Mouse (Mus musculus): ENCODE results near the gene Fat2. TPM values are rescaled to one million over a fixed set of nuclear protein-coding genes. Genes with fewer than 3 reads are reported as not detected.

The Fat2 gene
- polyA plus RNA-seq, 1 experiment from 2014 or later, result 0.05 TPM

DNA sequence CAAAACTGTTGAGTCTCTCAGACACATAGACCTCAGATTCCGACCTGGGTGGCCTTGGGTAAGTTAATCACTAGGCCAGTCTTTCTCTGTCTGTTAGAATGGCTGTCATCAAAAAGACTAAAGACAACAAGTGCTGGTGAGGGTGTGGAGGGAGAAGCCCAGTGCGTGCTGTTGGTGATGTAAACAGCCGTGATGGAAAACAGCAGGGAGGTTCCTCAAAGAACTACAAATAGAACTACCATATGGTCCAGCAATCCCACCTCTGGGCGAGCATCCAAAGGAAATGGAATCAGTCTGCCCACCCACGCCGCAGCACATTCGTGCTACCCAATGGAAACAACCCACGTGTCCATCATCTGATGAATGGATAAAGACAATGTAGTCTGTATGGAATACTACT, 12.5 kb downstream of the Fat2 start:
- Histone ChIP-seq H3K36me3 (ENCODE audit: insufficient read depth, low read length) (no peaks in the 10 kb centered on the region), H3K27me3 (ENCODE audit: insufficient read depth, low read length) (no peaks in the 10 kb centered on the region), H3K9me3 (replicated peaks; ENCODE audit: low read length) (no peaks in the 10 kb centered on the region), H3K4me3 (replicated peaks; ENCODE audit: low read depth, low read length) (no peak overlapping the region), H3K9ac (ENCODE audit: low read depth, low read length) (no peak overlapping the region), H3K4me2 (ENCODE audit: low read length) (no peak overlapping the region), H3K27ac (no peak overlapping the region), H3K4me1 (replicated peaks; ENCODE audit: insufficient read depth, low read length) (no peaks in the 10 kb centered on the region)
- TF ChIP-seq CTCF (IDR thresholded peaks at IDR 0.05; ENCODE audit: low read depth), result no peak
- ATAC-seq (replicated peaks; ENCODE audit: low FRiP score, low read depth) (no peak), DNase-seq (ENCODE audit: low spot score) (no peak)
- 57% methylated on average over 8 of the region's 8 CpGs for WGBS

DNA sequence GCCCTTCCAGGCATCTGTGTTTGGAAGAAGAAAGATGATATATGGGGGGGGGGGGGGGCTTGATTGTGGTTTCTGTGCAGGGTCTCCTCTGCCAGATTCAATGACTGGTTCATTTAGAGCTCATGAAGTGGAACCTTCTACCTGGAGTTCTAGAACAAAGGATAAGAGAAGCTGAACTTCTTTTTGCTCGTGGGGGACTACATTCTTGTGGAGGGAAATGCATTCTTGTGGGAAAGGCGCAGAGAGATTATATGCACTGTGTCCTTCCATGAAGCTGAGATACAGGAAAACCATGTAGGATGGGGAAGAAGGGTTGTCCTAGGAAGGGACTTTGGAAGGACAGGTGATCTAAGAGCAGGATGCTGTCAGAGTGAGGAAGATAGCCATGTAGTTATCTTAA, 15.4 kb downstream of the Fat2 start:
- Histone ChIP-seq H3K27me3 (ENCODE audit: insufficient read depth, low read length) (no peaks in the 10 kb centered on the region), H3K4me3 (replicated peaks; ENCODE audit: low read depth, low read length) (no peak overlapping the region), H3K4me1 (replicated peaks; ENCODE audit: insufficient read depth, low read length) (no peaks in the 10 kb centered on the region), H3K36me3 (ENCODE audit: insufficient read depth, low read length) (no peaks in the 10 kb centered on the region), H3K4me2 (ENCODE audit: low read length) (no peak overlapping the region), H3K27ac (no peak overlapping the region), H3K9me3 (replicated peaks; ENCODE audit: low read length) (no peaks in the 10 kb centered on the region), H3K9ac (ENCODE audit: low read depth, low read length) (no peak overlapping the region)
- TF ChIP-seq CTCF (IDR thresholded peaks at IDR 0.05; ENCODE audit: low read depth), result no peak
- DNase-seq (ENCODE audit: low spot score), result no peak
- 70% methylated on average over 2 of the region's 2 CpGs for WGBS
- no peak for ATAC-seq (replicated peaks; ENCODE audit: low FRiP score, low read depth)

DNA sequence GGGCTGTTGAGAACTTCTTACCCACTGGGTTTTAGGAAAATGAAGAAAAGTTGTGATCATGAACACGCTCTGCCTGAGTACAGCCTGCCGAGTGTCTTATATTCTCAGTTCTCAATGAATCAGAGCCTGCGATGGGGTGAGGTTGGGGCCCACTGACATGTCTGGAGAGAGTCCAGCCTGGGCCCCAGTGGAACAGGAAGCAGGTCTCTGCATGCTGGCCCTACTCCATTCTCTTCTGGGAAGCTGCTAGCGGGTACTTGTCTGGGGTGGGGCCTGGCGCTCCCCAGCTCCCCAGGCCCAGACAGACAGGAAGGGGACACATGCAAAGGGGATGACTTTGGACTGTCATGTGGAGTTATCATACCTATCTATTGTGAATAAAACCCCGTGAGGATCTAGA, 20.4 kb downstream of the Fat2 start:
- Histone ChIP-seq H3K9ac (ENCODE audit: low read depth, low read length) (no peak overlapping the region), H3K4me1 (replicated peaks; ENCODE audit: insufficient read depth, low read length) (no peaks in the 10 kb centered on the region), H3K9me3 (replicated peaks; ENCODE audit: low read length) (no peaks in the 10 kb centered on the region), H3K27me3 (ENCODE audit: insufficient read depth, low read length) (no peaks in the 10 kb centered on the region), H3K4me3 (replicated peaks; ENCODE audit: low read depth, low read length) (no peak overlapping the region), H3K27ac (no peak overlapping the region), H3K36me3 (ENCODE audit: insufficient read depth, low read length) (no peaks in the 10 kb centered on the region), H3K4me2 (ENCODE audit: low read length) (no peak overlapping the region)
- 67% methylated on average over 6 of the region's 6 CpGs for WGBS
- DNase-seq (ENCODE audit: low spot score), result no peak
- TF ChIP-seq CTCF (IDR thresholded peaks at IDR 0.05; ENCODE audit: low read depth), result no peak
- ATAC-seq (replicated peaks; ENCODE audit: low FRiP score, low read depth), result no peak

DNA sequence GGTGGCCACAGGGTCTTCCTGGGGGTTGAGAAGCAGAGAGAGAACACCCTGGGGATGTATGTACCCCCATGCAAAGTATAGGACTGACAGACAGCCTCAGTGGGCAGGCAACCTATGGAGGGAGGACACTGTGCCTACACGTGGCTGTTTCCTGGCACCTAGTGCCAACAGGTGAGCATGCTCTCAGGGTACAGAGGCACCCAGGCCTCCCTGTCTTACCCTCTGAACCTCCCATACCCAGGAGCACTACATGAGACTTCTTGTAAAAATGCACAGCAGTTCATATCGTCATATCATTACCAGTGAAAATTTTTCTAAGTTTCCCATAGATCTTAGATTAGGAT, 21.7 kb downstream of the Fat2 start:
- Histone ChIP-seq H3K9ac (ENCODE audit: low read depth, low read length) (no peak overlapping the region), H3K4me3 (replicated peaks; ENCODE audit: low read depth, low read length) (no peak overlapping the region), H3K27me3 (ENCODE audit: insufficient read depth, low read length) (no peaks in the 10 kb centered on the region), H3K36me3 (ENCODE audit: insufficient read depth, low read length) (no peaks in the 10 kb centered on the region), H3K4me2 (ENCODE audit: low read length) (no peak overlapping the region), H3K4me1 (replicated peaks; ENCODE audit: insufficient read depth, low read length) (no peaks in the 10 kb centered on the region), H3K9me3 (replicated peaks; ENCODE audit: low read length) (no peaks in the 10 kb centered on the region), H3K27ac (no peak overlapping the region)
- DNase-seq (ENCODE audit: low spot score), result no peak
- 57% methylated on average over 2 of the region's 2 CpGs for WGBS
- ATAC-seq (replicated peaks; ENCODE audit: low FRiP score, low read depth), result no peak
- TF ChIP-seq CTCF (IDR thresholded peaks at IDR 0.05; ENCODE audit: low read depth), result no peak

DNA sequence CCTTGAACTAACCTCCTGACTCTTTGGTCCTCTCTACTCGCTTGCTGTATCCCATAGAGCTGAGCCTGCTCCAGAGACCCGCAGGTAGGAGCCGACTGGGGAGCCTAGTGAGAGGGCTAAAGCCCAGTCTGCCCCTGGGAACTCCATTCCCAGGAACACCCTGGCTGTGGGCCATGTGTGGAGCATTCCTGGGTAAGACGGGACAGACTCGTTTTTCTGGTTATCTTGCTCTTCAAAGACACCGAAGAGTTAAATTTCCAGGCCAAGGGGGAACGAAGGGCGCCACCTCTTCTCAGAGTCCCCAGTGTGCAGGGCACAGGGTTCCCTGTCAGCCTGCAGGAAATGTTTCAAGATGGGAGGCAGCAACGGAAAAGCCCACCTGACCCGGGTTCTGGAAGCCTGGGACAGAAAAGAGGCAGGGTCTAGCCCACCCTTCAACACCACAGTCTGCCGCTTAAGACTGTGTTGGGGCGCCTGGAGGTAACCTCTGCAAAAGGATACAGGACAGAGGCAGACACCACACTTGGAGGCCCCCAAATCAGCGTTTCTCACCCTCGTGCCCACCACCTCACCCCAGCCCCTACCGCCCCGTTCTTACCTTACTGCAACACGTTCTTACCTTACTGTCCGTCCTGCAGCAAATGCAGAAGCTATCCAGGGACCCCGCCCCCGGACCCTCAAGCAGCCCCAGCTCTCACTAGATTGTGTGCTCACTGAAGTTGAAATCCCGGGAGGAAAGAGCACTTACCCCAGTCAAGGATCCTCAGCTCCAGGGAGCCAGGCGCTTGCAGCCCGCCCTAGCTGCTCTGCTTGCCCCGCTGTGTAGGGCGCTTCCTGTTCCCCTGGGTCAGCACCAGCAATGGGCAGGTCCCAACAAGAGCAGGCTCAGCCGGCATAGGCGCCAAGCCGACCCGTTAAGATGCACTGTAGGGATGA, 22.3 kb downstream of the Fat2 start:
- H3K4me1 ChIP-seq (replicated peaks; ENCODE audit: insufficient read depth, low read length), result no peaks in the 10 kb centered on the region
- H3K4me2 ChIP-seq (ENCODE audit: low read length), result no peak overlapping the region
- H3K27me3 ChIP-seq (ENCODE audit: insufficient read depth, low read length), result no peaks in the 10 kb centered on the region
- H3K4me3 ChIP-seq (replicated peaks; ENCODE audit: low read depth, low read length), result no peak overlapping the region
- H3K9me3 ChIP-seq (replicated peaks; ENCODE audit: low read length), result no peaks in the 10 kb centered on the region
- 24% methylated on average over 29 of the region's 29 CpGs for WGBS
- no peak for DNase-seq (ENCODE audit: low spot score)
- ATAC-seq (replicated peaks; ENCODE audit: low FRiP score, low read depth), result no peak
- TF ChIP-seq CTCF (IDR thresholded peaks at IDR 0.05; ENCODE audit: low read depth), result no peak
- no peaks in the 10 kb centered on the region for H3K36me3 ChIP-seq (ENCODE audit: insufficient read depth, low read length)
- H3K9ac ChIP-seq (ENCODE audit: low read depth, low read length), result no peak overlapping the region
- no peak overlapping the region for H3K27ac ChIP-seq

- H3K9ac ChIP-seq (ENCODE audit: low read depth, low read length), result no peak overlapping the region
- no peak overlapping the region for H3K4me3 ChIP-seq (replicated peaks; ENCODE audit: low read depth, low read length)
- no peaks in the 10 kb centered on the region for H3K4me1 ChIP-seq (replicated peaks; ENCODE audit: insufficient read depth, low read length)
- H3K9me3 ChIP-seq (replicated peaks; ENCODE audit: low read length), result no peaks in the 10 kb centered on the region
- H3K4me2 ChIP-seq (ENCODE audit: low read length), result no peak overlapping the region
- TF ChIP-seq CTCF (IDR thresholded peaks at IDR 0.05; ENCODE audit: low read depth), result no peak
- H3K36me3 ChIP-seq (ENCODE audit: insufficient read depth, low read length), result no peaks in the 10 kb centered on the region
- H3K27me3 ChIP-seq (ENCODE audit: insufficient read depth, low read length), result no peaks in the 10 kb centered on the region
- ATAC-seq (replicated peaks; ENCODE audit: low FRiP score, low read depth) (peak; percentile 21; the same call in 1 of the 2 replicates), DNase-seq (ENCODE audit: low spot score) (peak; percentile 16)
- no peak overlapping the region for H3K27ac ChIP-seq
- 32% methylated on average over 4 of the region's 4 CpGs for WGBS
These were observed 34.0 kb downstream of the Fat2 start for GRCm38 (mm10) chr11:55302350-55302749.
